Mouse (Mus musculus): ENCODE measurements around the gene Atmin. TPM values are rescaled to one million over a fixed set of nuclear protein-coding genes. Genes with fewer than 3 reads are reported as not detected.
A peak's percentile ranks its signal among the peaks of the same experiment; 100 is the strongest.

Gene Atmin
- 9.3 and 9.9 TPM in 2 replicates for polyA plus RNA-seq (2015; fragmentation: Nextera tagmentation; extraction: Ambion mirVana)

DNA sequence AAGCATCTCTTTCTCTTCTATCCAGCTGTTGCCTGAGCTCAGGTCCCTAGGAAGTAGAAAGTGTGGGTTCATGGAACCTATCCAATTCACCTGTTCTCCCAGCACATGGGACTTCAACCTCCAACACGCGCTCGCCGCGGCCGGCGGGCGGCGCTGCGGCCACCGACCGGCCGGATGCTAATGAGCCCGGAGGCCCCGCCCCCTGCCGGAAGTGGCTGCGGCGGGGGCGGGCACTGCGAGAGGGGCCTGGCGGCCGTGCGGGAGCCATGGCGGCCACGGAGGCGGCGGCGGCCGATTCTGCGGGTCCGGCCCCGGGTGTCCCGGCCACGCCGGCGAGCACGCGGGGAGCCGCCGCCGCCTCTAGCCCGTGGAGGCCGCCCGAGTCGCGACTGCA is at the start of gene Atmin:
TSS of gene Atmin (plus strand) at position 233 of the 394 bp plus-strand sequence.
- under 1% methylated on average over 45 of the region's 46 CpGs for WGBS
- Histone ChIP-seq H3K4me3 (peak within 1 kb of the TSS; percentile 95), H3K36me3 (peaks cover 9% of the 10 kb centered on the region), H3K27ac (peak within 1 kb of the TSS; percentile 33), H3K4me2 (peak within 1 kb of the TSS; percentile 86), H3K27me3 (no peaks in the 10 kb centered on the region), H3K9me3 (no peaks in the 10 kb centered on the region), H3K9ac (peak within 1 kb of the TSS; percentile 89), H3K4me1 (peaks cover 16% of the 10 kb centered on the region)
- peak; percentile 77 for ATAC-seq (ENCODE audit: insufficient number of reproducible peaks, low FRiP score, low TSS enrichment, low read depth)

DNA sequence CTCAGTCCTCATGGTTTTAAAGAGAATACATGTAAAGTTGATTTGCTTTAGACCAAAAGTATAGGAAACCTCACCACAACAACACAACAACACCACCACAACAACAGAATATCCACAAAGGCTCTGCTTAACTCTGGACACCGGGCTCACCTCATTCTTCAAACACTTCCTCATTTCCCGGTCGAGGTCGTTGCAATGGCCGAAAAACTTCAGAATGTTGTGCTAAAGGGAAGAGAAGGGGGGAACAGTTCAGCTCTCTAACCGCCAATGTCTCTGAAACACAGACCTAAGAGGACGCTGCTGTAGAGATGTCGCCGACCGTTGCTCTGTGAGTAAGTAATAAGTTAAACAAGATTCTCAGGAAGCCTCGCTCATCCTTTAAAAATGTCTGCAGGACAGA is 49.3 kb upstream of the Atmin start:
- no peak overlapping the region for H3K9ac ChIP-seq
- WGBS, result 89% methylated on average over 11 of the region's 11 CpGs
- no peak overlapping the region for H3K4me3 ChIP-seq
- H3K27ac ChIP-seq, result no peak overlapping the region
- no peak overlapping the region for H3K4me2 ChIP-seq
- no peaks in the 10 kb centered on the region for H3K27me3 ChIP-seq
- H3K9me3 ChIP-seq, result no peaks in the 10 kb centered on the region
- no peaks in the 10 kb centered on the region for H3K4me1 ChIP-seq
- no peak for ATAC-seq (ENCODE audit: insufficient number of reproducible peaks, low FRiP score, low TSS enrichment, low read depth)
- peaks cover 19% of the 10 kb centered on the region for H3K36me3 ChIP-seq

DNA sequence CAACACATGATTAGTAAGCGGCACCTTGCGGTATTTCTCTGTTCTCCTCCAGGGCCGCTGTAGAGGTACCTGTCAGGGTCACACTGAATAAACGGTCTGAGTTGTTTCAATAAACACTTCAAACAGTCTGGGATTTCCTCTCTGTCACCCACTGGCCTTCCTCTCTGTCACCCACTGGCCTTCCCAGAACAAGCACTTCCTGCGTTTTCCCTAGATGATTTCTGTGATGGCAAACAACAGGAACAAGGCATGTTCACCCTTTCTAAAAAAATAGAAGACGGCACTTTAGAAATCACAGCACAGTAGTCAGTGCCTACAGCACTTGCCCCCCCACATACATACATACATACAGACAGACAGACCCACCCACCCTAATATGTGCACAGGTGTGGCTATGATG is 47.7 kb upstream of the Atmin start:
- 98% methylated on average over 6 of the region's 6 CpGs for WGBS
- no peaks in the 10 kb centered on the region for H3K27me3 ChIP-seq
- no peaks in the 10 kb centered on the region for H3K4me1 ChIP-seq
- H3K36me3 ChIP-seq, result peaks cover 12% of the 10 kb centered on the region
- no peak for ATAC-seq (ENCODE audit: insufficient number of reproducible peaks, low FRiP score, low TSS enrichment, low read depth)
- H3K9ac ChIP-seq, result no peak overlapping the region
- no peak overlapping the region for H3K4me3 ChIP-seq
- no peak overlapping the region for H3K4me2 ChIP-seq
- no peak overlapping the region for H3K27ac ChIP-seq
- H3K9me3 ChIP-seq, result no peaks in the 10 kb centered on the region

DNA sequence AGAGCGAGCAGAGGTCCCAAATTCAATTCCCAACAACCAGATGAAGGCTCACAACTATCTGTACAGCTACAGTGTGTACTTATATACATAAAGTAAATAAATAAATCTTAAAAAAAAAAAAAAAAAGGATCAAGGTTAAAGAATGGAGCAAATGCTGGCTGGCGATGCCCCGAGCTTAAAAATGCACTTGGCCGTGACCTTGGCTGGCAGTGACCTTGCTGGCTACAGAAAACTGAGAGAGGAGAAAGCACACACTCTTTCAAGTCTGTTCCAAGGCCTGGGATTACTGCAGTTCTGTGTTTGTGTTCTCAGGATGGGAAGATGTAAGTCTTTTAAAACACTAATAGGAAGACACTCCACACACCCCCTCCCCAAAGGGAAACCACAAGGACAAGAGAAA is 38.5 kb upstream of the Atmin start:
- 95% methylated on average over 4 of the region's 4 CpGs for WGBS
- Histone ChIP-seq H3K27ac (no peak overlapping the region), H3K27me3 (no peaks in the 10 kb centered on the region)

DNA sequence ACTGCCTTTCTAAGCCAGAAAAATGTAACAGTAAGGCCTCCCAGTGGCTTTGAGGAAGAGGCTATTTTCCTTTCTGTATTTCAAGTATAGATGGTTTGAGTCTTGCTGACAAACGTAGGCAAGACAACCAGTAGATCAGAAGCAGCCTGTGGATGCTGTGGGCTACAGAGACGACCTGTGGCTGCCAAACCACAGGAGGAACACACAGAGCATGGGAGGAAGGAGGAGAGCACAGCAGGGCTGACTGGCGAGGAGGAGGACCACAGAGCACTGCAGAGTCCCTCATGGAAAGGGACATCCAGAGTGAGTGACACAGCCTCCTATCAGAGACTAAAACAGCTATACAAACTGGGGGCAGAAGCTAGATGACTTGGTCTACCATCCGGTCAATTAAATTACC is 37.9 kb upstream of the Atmin start:
- Histone ChIP-seq H3K9me3 (no peaks in the 10 kb centered on the region), H3K4me2 (no peak overlapping the region), H3K27me3 (no peaks in the 10 kb centered on the region), H3K36me3 (peaks cover 22% of the 10 kb centered on the region), H3K4me3 (no peak overlapping the region), H3K4me1 (no peaks in the 10 kb centered on the region), H3K27ac (no peak overlapping the region), H3K9ac (no peak overlapping the region)
- WGBS, result 83% methylated on average over 4 of the region's 4 CpGs
- no peak for ATAC-seq (ENCODE audit: insufficient number of reproducible peaks, low FRiP score, low TSS enrichment, low read depth)

More for the DNA sequence above, 38.5 kb upstream of the Atmin start:
- H3K4me2 ChIP-seq, result no peak overlapping the region
- H3K4me3 ChIP-seq, result no peak overlapping the region
- no peaks in the 10 kb centered on the region for H3K4me1 ChIP-seq
- H3K9me3 ChIP-seq, result no peaks in the 10 kb centered on the region
- ATAC-seq (ENCODE audit: insufficient number of reproducible peaks, low FRiP score, low TSS enrichment, low read depth), result no peak
- H3K9ac ChIP-seq, result no peak overlapping the region
- H3K36me3 ChIP-seq, result peaks cover 19% of the 10 kb centered on the region

DNA sequence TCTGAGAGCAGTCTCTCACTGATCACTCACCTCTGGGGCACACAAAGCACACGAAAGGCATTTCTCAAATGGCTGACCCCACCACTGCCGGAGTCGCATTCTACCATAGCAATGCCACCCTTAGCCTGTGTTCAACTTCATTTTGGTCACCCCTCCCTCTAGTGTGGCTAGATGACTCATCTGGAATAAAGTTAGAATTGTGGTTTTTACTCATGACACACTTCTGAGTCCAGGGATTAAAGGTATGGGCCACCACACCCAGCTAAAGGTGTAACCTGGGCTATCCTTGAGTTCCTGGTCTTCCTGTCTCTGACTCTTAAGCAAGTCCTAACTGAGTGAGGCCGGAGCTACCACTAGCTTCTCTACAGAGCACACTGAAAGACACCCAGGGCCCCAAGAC is 37.4 kb upstream of the Atmin start:
- Histone ChIP-seq H3K9me3 (no peaks in the 10 kb centered on the region), H3K27me3 (no peaks in the 10 kb centered on the region)
- WGBS, result 89% methylated on average over 4 of the region's 4 CpGs

DNA sequence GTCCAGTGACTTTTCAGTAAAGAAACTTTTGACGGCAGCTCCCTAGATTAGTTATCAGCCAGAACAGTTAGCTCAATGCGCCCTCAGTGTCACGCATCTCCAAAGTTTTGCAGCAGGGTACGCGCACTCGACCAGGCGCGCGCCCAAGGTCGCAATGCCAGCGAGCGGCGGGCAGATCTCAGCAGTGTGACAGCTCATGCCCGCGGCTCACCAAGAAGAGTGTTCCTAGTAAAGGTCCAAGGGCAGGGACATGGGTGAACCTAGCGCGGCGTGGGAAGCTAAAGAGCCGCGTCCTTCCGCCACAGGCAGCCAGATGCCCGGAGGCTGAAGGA is 22.2 kb upstream of the Atmin start:
- no peaks in the 10 kb centered on the region for H3K9me3 ChIP-seq
- ATAC-seq (ENCODE audit: insufficient number of reproducible peaks, low FRiP score, low TSS enrichment, low read depth), result peak; percentile 37; the same call in 1 of the 2 replicates
- peaks cover 14% of the 10 kb centered on the region for H3K4me1 ChIP-seq
- peak overlapping the region; percentile 90 for H3K27ac ChIP-seq
- no peaks in the 10 kb centered on the region for H3K27me3 ChIP-seq
- H3K9ac ChIP-seq, result peak overlapping the region; percentile 79
- peaks cover 14% of the 10 kb centered on the region for H3K36me3 ChIP-seq
- under 1% methylated on average over 22 of the region's 22 CpGs for WGBS
- H3K4me2 ChIP-seq, result peak overlapping the region; percentile 70
- H3K4me3 ChIP-seq, result peak overlapping the region; percentile 84

More for the DNA sequence above, 37.4 kb upstream of the Atmin start:
- Histone ChIP-seq H3K27ac (no peak overlapping the region), H3K4me1 (no peaks in the 10 kb centered on the region), H3K9ac (no peak overlapping the region), H3K36me3 (peaks cover 24% of the 10 kb centered on the region), H3K4me3 (no peak overlapping the region), H3K4me2 (no peak overlapping the region)
- no peak for ATAC-seq (ENCODE audit: insufficient number of reproducible peaks, low FRiP score, low TSS enrichment, low read depth)

DNA sequence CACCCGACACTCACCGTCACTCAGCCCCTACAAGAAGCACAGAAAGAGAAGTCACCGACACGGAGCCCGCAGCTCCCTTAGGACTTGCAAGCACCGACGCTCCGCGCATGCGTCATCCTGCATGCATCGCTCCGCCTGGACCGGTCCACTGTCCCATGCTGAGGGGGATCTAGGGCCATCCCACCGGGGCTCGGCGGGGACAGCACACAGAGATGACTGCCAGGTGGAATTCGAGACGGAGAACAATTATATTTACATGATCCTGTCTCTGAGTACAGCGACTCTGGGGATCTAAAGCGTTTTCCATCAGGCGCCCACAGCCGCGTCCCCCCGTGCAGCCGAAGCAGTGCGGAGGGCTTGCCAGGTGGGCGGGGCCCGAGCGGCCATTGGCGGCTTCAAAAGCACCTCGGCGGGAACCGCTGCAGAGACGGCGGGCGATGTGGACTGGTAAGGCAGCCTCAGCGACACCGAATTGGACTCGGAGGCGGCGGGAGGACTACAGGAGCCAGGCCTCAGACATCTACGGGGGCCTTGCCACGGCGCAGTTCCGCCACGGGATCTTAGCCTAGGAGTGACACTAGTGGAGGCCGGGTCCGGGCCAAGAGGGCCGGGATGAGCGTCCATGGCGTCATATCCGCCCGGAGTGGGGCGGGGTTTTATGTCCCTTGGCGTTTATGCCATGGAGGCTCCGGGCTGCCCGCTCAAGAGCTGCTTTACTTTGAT is 21.7 kb upstream of the Atmin start, which contains the start of the genes Cmc2 and Cenpn:
TSS of gene Cmc2 (minus strand) at position 119 of the 723 bp plus-strand sequence.
TSS of gene Cenpn (plus strand) at position 394 of the 723 bp plus-strand sequence.
- H3K4me2 ChIP-seq, result peak within 1 kb of the TSS; percentile 70
- ATAC-seq (ENCODE audit: insufficient number of reproducible peaks, low FRiP score, low TSS enrichment, low read depth), result peak; percentile 92
- H3K27ac ChIP-seq, result peak within 1 kb of the TSS; percentile 90

DNA sequence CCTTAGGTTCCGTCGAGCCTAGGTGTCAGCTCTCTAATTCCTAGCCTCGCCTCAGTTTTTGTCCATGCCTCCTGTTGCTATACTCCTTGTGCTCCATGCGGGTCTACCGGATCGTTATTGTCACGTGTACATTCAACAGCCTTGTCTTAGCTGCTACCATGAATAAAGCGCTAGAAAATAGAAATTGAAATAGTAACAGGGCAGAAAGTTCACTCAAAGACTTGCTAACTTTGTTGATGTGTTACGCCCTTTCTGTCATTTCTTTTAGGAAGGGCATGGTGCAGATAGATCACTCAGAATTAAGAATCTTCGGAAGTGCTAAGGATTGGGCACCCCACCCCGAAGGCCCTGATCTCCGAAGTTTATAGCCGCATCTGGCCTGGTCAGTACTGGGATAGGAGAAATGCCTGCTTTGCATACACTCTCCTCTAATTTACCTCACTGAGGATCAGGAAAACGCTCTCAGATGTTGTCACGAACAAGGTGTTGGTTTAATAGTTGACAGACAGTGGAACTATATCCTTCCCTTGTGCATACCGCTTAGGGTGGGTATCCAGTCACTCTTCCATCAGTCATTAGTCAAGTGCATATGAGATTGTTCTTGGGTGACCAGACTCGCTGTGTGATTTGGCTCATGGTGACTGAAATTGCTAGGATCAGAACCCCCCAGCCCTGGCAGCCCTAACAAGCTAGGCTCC is 21.0 kb upstream of the Atmin start:
- WGBS, result 25% methylated on average over 17 of the region's 17 CpGs
- no peak for ATAC-seq (ENCODE audit: insufficient number of reproducible peaks, low FRiP score, low TSS enrichment, low read depth)
- peak overlapping the region; percentile 84 for H3K4me3 ChIP-seq
- H3K27me3 ChIP-seq, result no peaks in the 10 kb centered on the region
- peak overlapping the region; percentile 79 for H3K9ac ChIP-seq
- H3K9me3 ChIP-seq, result no peaks in the 10 kb centered on the region
- peaks cover 12% of the 10 kb centered on the region for H3K36me3 ChIP-seq
- peak overlapping the region; percentile 90 for H3K27ac ChIP-seq
- H3K4me2 ChIP-seq, result peak overlapping the region; percentile 70
- peaks cover 14% of the 10 kb centered on the region for H3K4me1 ChIP-seq

More for the DNA sequence above, 21.7 kb upstream of the Atmin start, which contains the start of the genes Cmc2 and Cenpn:
- peaks cover 13% of the 10 kb centered on the region; the same call in 1 of the 2 replicates for H3K36me3 ChIP-seq
- peak within 1 kb of the TSS; percentile 84 for H3K4me3 ChIP-seq
- no peaks in the 10 kb centered on the region for H3K9me3 ChIP-seq
- H3K27me3 ChIP-seq, result no peaks in the 10 kb centered on the region
- peaks cover 14% of the 10 kb centered on the region for H3K4me1 ChIP-seq
- peak within 1 kb of the TSS; percentile 79 for H3K9ac ChIP-seq
- under 1% methylated on average over 57 of the region's 57 CpGs for WGBS

DNA sequence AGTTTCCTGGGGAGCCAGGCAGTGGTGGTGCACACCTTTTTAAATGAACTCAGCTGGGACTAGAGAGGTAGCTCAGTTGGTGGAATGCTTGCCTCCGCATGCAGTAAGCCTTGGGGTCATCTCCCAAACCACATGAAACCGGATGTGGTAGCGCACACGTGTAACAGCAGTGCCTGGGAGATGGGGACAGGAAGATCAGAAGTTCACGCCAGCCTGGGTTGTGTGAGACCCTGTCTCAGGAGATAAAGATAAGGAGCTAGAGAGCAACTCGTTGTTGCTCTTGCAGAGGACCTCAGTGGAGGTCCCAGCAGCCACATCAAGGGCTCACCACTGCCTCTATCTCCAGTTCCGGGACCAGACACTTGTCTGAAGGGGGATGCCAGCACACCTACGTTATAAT is 19.7 kb upstream of the Atmin start:
- no peak overlapping the region for H3K4me2 ChIP-seq
- ATAC-seq (ENCODE audit: insufficient number of reproducible peaks, low FRiP score, low TSS enrichment, low read depth), result no peak
- no peak overlapping the region for H3K4me3 ChIP-seq
- H3K27me3 ChIP-seq, result no peaks in the 10 kb centered on the region
- 89% methylated on average over 8 of the region's 8 CpGs for WGBS
- peaks cover 14% of the 10 kb centered on the region for H3K4me1 ChIP-seq
- no peak overlapping the region for H3K9ac ChIP-seq
- H3K9me3 ChIP-seq, result no peaks in the 10 kb centered on the region
- no peak overlapping the region for H3K27ac ChIP-seq
- H3K36me3 ChIP-seq, result peaks cover 17% of the 10 kb centered on the region

DNA sequence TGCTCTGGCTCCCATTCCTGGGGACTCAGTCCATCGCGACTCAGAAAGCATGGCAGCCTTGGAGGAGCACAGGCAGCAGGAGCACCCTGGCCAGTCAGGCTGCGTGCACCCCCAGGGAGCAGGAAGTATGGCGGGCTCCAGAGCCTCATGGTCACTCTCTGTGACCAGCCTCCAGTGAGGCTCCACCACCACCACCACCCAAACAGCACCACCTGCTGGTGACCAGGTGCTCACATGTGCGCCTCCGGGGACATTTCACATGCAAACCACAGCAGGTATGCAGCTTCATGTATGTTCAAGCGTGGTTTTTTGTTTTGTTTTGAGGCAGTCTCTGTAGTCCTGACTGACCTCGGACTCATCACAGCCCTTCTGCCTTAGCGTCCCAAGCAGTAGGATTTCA is 15.3 kb upstream of the Atmin start:
- Histone ChIP-seq H3K36me3 (peaks cover 34% of the 10 kb centered on the region), H3K27me3 (no peaks in the 10 kb centered on the region), H3K4me2 (no peak overlapping the region), H3K9ac (no peak overlapping the region), H3K4me3 (no peak overlapping the region), H3K27ac (no peak overlapping the region), H3K9me3 (no peaks in the 10 kb centered on the region), H3K4me1 (no peaks in the 10 kb centered on the region)
- 86% methylated on average over 9 of the region's 9 CpGs for WGBS
- no peak for ATAC-seq (ENCODE audit: insufficient number of reproducible peaks, low FRiP score, low TSS enrichment, low read depth)

DNA sequence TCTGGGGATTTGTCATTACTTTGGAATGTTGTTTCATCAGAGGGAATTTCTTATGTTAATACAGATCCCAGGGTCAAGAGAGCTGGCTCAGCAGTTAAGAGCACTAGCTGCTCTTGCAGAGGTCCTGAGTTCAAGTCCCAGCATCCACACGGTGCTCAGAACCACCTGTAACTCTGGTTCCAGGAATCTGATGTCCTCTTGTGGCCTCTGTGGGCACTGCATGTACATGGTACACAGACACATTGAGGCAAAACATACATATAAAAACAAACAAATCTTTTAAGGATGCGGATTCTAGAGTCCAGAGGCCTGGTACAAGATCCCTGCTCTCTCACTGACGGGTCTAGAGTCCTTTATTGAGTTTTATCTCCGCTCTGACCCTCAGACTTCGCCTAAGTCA is 14.6 kb upstream of the Atmin start:
- no peak overlapping the region for H3K9ac ChIP-seq
- ATAC-seq (ENCODE audit: insufficient number of reproducible peaks, low FRiP score, low TSS enrichment, low read depth), result no peak
- no peaks in the 10 kb centered on the region for H3K27me3 ChIP-seq
- no peak overlapping the region for H3K4me3 ChIP-seq
- peaks cover 41% of the 10 kb centered on the region for H3K36me3 ChIP-seq
- H3K9me3 ChIP-seq, result no peaks in the 10 kb centered on the region
- 88% methylated on average over 5 of the region's 5 CpGs for WGBS
- no peak overlapping the region for H3K4me2 ChIP-seq
- H3K4me1 ChIP-seq, result no peaks in the 10 kb centered on the region
- H3K27ac ChIP-seq, result no peak overlapping the region
